Mouse (Mus musculus): Measurements from ENCODE around the gene Drap1.

Drap1 gene

DNA sequence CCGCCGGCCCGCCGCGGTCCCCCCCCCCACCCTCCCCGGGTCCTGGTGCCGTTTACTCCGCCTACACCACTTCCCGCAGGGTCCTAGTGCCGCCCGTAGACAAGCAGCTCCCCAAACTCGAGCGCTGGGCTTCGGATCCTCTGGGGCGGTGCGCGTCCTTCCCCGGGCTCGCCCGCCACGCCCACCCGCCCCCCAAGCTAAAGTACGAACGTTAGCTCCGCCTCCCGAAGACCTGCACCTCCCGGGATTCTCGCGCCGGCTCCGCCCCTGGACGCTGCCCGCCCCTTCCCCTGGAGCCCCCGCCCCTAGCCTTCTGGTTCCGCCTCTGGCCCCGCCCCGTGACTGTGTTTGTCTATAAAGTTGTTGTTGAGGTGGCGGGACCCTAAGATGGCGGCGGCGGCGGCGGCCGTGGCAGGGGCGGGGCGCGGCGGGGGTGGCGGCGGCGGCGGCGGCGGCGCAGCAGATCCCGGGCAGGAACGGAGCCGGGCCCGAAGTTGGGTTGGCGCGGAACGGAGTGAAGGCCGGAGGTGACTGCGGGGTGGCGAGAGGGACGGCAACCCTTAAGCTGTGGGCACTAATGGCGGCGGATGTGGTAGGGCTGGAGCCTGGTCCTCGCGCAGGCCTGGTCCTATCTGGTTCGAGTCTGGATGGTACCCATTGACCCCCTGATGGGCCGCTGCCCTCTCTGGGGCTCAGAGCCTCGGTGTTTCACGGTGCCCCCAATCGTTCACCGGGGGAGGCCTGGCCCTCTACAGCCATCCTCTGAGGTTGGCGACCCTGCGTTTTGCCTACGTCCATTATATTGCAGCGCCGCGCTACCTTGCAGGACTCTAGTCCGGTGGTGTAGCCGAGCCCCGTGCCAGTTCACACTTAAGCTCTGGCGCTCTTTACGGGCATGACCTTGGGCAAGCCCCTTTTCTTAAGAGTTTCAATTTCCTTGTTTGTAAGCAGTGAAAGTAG, at the start of gene Drap1, which contains the start of gene AI837181:
Drap1 (minus strand) TSS at position 198 of the 960 bp plus-strand sequence.
AI837181 (plus strand) TSS at position 363 of the 960 bp plus-strand sequence.
- peak; percentile 75 for ATAC-seq (ENCODE audit: low TSS enrichment)

GRCm38 (mm10) chr19:5473720-5474119, 48.9 kb upstream of the Drap1 start, which contains the start of gene Efemp2:
Gene Efemp2 (plus strand): TSS chr19:5473954.
- ATAC-seq (ENCODE audit: low TSS enrichment) = no peak

GRCm38 (mm10) chr19:5472857-5473256, 48.1 kb upstream of the Drap1 start:
- no peak for ATAC-seq (ENCODE audit: low TSS enrichment)

- no peak for ATAC-seq (ENCODE audit: low TSS enrichment)
Measured at GRCm38 (mm10) chr19:5471846-5472245, 47.1 kb upstream of the Drap1 start.

- ATAC-seq (ENCODE audit: low TSS enrichment) = no peak
Measured at GRCm38 (mm10) chr19:5468374-5468773, 43.6 kb upstream of the Drap1 start, which contains the start of gene Ctsw. Gene Ctsw (minus strand): TSS chr19:5468507.

GRCm38 (mm10) chr19:5466916-5467500, 42.2 kb upstream of the Drap1 start:
- ATAC-seq (ENCODE audit: low TSS enrichment) = no peak

DNA sequence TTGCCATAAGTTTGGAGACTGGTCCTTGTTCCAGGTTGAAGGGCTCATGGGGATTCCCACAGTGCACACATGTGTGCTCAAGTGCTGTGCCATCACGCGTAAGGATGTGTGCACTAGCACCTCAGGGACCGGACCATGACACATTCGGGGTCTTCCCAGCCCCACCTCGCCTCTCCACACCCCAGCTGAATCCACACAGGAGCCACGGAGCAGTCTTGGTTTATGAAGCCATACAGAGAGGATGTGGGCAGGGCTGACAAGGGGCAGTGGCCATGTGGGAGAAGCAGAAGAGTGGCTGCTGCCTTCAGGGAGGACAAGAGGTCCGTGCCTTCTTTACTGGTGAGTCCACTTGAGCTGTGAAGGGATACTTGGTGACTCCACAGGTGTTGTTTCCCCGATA, 40.3 kb upstream of the Drap1 start:
- ATAC-seq (ENCODE audit: low TSS enrichment) = no peak

DNA sequence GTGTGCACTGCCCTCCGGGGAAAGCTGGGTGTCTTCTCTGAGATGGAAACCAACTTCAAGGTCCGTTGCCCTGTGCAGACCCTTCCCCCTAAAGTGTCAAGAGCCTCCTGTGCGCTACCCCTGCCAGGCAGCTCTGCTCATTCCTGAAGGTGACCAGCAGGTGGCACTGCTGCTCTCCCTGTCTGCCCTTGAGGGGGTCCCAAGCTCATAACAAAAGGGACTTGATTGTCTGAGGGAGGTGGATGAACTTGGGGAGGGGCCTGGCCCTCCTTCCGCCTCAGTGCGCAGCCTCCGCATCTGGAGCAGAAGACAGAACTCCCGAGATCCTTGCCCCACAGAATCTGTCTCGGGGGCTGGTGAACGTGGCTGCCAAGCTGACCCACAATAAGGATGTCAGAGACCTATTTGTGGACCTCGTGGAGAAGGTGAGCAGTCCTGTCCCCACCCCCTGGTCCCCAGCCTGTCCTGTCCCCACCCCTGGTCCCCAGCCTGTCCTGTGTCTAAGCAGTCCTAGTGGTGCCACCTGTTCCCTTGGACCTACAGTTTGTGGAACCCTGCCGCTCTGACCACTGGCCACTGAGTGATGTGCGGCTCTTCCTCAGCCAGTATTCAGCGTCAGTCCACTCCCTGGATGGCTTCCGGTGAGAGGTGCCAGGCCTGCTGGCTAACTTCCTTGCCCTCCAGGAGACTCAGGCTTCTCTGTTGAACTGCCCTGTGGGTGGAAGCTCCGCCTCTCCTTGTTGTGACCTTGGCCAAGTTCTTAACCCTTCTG, 39.2 kb upstream of the Drap1 start:
- ATAC-seq (ENCODE audit: low TSS enrichment) = no peak

DNA sequence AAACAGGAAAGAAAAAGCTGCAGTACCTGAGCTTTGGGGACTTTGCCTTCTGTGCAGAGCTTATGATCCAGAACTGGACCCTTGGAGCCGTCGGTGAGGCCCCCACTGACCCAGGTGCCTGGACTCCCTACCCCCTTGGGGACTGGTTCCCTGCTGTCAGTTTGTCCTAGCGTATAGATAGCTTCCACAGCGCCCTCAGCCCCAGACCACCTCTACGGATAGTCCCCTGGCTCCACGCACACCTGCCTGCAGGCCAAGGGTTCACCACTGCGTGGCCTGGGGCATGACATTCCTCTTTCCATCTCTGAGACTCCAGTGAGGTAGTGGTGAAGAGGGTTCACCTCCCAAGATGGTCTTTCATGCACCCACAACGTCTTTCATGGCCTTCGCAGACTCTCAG, 38.4 kb upstream of the Drap1 start:
- no peak for ATAC-seq (ENCODE audit: low TSS enrichment)

DNA sequence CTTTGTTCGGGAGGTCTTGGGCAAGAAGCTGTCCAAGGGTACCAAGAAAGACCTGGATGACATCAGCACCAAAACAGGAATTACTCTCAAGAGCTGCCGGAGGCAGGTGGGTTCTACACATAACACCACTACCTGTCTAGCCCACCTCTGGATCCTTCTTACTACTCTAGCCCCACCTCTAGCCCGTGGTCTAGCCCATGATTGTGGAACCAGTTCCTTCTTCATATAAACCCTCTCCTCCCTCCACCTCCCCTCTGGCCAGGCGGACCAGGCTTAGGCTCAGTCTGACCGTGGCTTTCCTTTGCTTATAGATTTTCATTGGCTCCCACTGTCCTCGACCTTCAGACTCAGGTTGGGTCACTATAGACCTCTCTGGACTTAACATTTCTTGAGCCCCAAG, 36.6 kb upstream of the Drap1 start:
- no peak for ATAC-seq (ENCODE audit: low TSS enrichment)

DNA sequence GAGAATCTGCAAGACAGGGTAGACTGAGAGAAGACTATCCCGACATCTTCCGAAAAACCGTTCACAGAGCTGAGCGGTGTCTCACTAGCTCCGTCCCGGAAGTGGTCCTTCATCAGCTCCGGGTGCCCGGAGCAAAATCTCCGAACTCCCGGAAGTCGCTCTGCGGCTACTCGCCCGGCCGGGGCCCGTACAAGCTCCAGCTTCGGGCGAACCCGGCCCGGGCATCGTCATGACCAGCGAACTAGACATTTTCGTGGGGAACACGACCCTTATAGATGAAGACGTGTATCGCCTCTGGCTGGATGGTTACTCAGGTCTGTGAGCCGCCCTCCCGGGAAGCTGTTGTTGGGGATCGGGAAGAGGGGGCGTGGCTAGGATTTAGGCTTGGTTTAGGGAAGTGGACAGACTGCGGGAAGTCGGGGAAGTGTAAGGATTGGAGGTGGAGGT, 35.7 kb upstream of the Drap1 start, which contains the start of gene Fibp:
Fibp (plus strand) TSS at position 151 of the 447 bp plus-strand sequence.
- ATAC-seq (ENCODE audit: low TSS enrichment) = peak; percentile 50; the same call in 1 of the 2 replicates

DNA sequence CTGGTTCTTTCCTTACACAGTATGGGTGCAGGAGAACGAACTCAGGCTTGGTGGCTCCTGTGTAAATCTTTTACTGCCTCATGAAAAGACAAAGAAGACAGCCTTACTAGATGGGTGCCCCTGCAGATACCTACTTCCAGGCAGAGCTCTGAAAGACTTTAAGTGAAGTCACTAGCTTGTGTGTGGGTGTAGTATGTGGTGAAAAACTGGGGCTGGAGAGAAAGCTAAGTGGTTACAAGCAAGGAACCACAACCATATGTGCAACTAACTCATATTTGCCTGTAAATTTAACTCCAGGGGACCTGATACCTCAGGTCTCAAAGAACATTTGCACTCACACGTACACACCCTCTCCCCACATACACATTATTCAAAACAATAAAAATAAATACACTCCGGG, 35.1 kb upstream of the Drap1 start:
- ATAC-seq (ENCODE audit: low TSS enrichment) = no peak

DNA sequence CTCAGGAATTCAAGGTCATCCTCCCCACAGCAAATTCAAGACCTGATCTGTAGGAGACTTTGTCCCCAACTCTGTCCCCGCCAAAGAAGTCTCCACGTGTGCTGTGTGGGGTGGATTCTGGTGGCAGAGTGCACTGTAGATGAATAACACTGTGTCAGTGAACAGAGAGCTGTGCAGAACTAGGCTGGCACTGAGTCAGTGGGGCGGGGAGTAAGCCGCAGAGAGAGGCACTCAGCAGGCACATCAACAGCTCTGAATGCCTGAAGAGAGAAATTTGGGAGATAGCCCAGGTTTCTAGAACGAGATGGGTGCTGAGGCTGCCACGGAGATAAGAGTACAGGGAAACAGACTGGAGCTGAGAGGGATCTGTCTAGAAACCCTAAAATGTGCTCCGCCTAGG, 34.2 kb upstream of the Drap1 start:
- peak; percentile 28; the same call in 1 of the 2 replicates for ATAC-seq (ENCODE audit: low TSS enrichment)

- 0 out of 2 replicates have a peak, but pooled peaks have one; percentile 3 for ATAC-seq (ENCODE audit: low TSS enrichment)
Measured at GRCm38 (mm10) chr19:5457746-5458442, 33.1 kb upstream of the Drap1 start, which contains the start of gene Ccdc85b. Gene Ccdc85b (minus strand): TSS chr19:5457894.

DNA sequence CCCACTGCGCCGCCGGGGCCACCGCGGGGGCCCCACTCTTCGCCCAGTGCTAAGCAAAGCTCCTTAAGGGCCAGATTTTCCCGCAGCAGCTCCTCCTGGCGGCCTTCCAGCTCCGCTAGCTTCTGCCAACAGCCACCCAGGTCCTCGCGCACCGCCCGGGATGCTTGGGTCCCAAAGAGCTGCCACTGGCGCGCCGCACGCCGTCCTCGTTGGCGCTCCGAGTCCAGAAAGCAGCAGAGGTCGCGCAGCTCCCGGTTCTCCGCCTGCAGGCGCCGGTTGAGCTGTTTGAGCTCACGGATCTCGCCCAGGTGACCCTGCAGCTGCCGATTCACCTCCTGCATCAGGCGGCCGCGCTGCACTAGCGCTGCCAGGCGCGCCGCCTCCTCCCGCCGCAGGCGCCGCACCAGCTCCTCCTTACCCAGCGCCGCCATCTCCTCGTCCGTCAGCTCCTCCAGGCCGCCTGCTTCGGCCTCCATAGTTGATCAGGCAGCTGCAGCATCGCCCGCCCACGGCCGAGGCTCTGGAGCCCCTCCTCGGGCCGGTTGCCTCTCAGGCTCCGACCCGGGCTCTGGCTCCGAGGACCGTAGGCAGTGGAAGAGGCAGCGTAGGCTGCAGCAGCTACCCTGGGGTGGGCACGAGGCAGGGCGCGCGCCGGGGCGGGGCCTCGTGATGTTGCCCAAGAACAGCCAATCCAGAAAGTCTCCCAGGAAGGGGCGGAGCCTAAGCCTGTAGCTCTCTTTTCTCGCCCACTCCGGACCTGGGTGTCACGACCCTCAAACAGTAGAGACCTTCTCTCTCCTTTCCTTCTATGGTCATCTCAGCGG, 32.4 kb upstream of the Drap1 start:
- peak; percentile 74 for ATAC-seq (ENCODE audit: low TSS enrichment)

DNA sequence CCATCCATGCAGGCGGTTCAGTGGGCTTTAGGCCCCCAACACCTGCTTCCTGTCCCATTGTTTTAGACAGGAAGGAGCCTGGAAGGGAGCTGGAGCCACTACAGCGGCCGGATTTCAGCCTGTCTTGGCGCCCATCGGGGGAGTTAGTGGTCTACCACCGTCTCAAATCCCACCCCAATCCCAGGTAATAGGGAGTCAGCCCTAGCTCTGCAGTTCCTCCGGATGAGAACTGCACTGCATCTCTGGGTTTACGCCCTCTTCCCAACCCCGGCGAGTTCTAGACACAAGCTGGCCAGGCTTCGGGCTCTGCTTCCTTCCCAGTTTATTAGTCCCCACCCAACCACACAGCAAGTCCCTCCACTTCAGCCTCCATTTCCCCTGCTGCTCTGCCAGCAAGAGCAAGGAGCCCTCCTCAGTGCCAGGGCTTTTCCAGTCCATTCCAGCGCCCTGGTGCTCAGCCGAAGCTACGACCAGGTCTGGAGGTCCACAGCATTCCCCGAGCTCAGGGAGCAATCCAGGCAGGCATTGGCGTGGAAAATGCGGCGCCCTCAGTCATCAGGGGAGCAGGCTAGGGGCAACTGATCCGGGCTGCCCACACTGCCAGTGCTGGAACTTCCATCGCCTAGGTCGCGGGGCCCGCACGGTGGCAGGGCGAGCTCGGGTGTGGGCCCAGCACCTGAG, 31.6 kb upstream of the Drap1 start:
- ATAC-seq (ENCODE audit: low TSS enrichment) = 0 out of 2 replicates have a peak, but pooled peaks have one; percentile 13

DNA sequence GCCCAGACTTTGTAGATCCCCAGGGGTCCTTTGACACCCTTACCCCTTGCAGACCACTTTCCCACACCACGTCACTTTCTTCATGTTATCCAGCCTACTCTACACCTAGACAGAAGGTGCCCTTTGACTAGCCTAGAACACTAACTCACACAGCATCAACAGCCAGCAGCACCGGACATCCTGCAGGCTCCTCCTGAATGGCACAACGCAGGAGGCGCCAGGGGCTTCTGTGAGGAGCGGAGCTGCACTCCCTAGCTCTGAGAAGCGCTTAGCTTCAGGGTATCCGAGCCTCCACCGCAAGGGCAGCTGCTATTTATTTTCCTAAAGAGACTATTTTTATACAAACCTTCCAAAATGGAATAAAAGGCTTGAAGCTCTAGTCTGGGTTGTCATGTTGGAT, 30.8 kb upstream of the Drap1 start:
- ATAC-seq (ENCODE audit: low TSS enrichment) = no peak

GRCm38 (mm10) chr19:5455037-5455436, 30.3 kb upstream of the Drap1 start:
- ATAC-seq (ENCODE audit: low TSS enrichment) = no peak

DNA sequence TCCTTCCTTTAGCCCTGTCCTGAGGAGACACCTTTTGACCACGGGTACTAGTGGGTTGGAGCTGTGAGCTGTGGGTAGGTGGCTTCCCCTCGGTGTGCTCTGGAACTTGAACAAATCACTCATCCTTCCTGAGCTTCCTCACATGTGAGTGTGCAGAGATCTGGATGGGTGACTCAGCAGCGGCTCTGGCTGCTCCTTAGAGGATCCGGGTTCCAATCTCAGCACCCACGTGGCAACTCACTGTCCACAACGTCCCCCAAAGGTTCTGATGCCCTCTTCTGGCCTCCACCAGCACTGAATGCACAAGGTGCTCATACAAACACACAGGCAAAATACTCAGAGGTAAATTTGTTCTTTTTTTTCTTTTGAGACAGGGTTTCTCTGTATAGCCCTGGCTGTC, 27.0 kb upstream of the Drap1 start:
- no peak for ATAC-seq (ENCODE audit: low TSS enrichment)

DNA sequence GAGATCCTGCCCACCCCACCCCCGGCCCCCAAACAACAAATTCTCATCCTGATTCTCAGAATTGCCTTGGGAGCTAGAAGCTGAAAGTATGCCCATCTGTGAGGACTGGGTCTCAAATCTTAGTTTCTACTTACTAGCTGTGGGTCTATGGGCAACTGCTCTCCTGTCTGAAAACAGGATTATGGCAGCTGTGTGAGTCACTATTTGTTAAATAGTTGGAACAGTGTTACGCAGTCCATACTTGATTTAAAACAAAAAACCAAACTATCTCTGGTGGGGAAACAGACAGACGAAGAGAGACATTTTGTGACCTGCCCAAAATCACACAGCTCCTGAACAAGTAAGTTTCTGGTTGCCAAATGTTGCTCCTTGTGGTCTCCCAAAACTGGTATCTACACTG, 24.9 kb upstream of the Drap1 start:
- no peak for ATAC-seq (ENCODE audit: low TSS enrichment)

All from frontal cortex, adult (tissue).